Mouse (Mus musculus) embryonic facial prominence, embryonic 14.5 days (tissue): ENCODE results near the gene Taar3. TPM values are rescaled to one million over a fixed set of nuclear protein-coding genes. Genes with fewer than 3 reads are reported as not detected.

Experiments
- ATAC-seq: fragments of 200-750 bp; cut with Nextera tagmentation; 2 replicates; pipeline ENCODE4 v1.8.0; 2017; ENCODE audit warnings: low read depth, moderate number of reproducible peaks, moderate TSS enrichment
- DNase-seq: peaks from one replicate; pipeline ENCODE4 v3.0.0-alpha.2; 2015; ENCODE audit warnings: low spot score
- H3K27ac ChIP-seq: fragments of 300-500 bp; sonication (generic); replicated peaks from 2 replicates; pipeline ENCODE4 v1.5.1; 2014; ENCODE audit warnings: low read depth, mild to moderate bottlenecking, low read length, moderate library complexity
- H3K27me3 ChIP-seq: fragments of 300-500 bp; sonication (generic); replicated peaks from 2 replicates; pipeline ENCODE4 v1.6.1; 2014; ENCODE audit warnings: low read length; ENCODE audit not compliant: control insufficient read depth, insufficient read depth
- H3K36me3 ChIP-seq: fragments of 300-500 bp; sonication (generic); 2 replicates; pipeline ENCODE4 v1.6.1; 2014; ENCODE audit warnings: low read length, mixed read lengths; ENCODE audit not compliant: control insufficient read depth, insufficient read depth
- H3K4me1 ChIP-seq: fragments of 300-500 bp; sonication (generic); 2 replicates; pipeline ENCODE4 v1.6.1; 2014; ENCODE audit warnings: antibody characterized with exemption, low read length; ENCODE audit not compliant: control insufficient read depth, insufficient read depth
- H3K4me2 ChIP-seq: fragments of 300-500 bp; sonication (generic); 2 replicates; pipeline ENCODE4 v1.6.1; 2014; ENCODE audit warnings: low read depth, mild to moderate bottlenecking, low read length, moderate library complexity, mixed read lengths
- H3K4me3 ChIP-seq: fragments of 300-500 bp; sonication (generic); 2 replicates; pipeline ENCODE4 v1.5.1; 2014; ENCODE audit warnings: low read depth, mild to moderate bottlenecking, low read length
- H3K9ac ChIP-seq: fragments of 300-500 bp; sonication (generic); 2 replicates; pipeline ENCODE4 v1.6.1; 2014; ENCODE audit warnings: low read depth, mild to moderate bottlenecking, low read length, moderate library complexity, mixed read lengths
- H3K9me3 ChIP-seq: fragments of 300-500 bp; sonication (generic); 2 replicates; pipeline ENCODE4 v1.6.1; 2016; ENCODE audit warnings: low read length; ENCODE audit not compliant: control insufficient read depth
- WGBS: fragments of 180-500 bp; shearing (Covaris S2); extraction: QIAGEN DNeasy Blood & Tissue Kit; methylation state at CpG from one replicate; pipeline ENCODE4 v1.1.7; 2014; 5-methylcytosine and 5-hydroxymethylcytosine counted together
- polyA plus RNA-seq: library from polyadenylated mRNA; unstranded; fragments of >200 nt; fragmentation: Nextera tagmentation; extraction: Ambion mirVana; gene quantifications from 2 replicates; pipeline ENCODE4 v1.2.1, GENCODE M21; 2014

The Taar3 gene
- polyA plus RNA-seq, 1 experiment from 2014 or later: not detected

DNA sequence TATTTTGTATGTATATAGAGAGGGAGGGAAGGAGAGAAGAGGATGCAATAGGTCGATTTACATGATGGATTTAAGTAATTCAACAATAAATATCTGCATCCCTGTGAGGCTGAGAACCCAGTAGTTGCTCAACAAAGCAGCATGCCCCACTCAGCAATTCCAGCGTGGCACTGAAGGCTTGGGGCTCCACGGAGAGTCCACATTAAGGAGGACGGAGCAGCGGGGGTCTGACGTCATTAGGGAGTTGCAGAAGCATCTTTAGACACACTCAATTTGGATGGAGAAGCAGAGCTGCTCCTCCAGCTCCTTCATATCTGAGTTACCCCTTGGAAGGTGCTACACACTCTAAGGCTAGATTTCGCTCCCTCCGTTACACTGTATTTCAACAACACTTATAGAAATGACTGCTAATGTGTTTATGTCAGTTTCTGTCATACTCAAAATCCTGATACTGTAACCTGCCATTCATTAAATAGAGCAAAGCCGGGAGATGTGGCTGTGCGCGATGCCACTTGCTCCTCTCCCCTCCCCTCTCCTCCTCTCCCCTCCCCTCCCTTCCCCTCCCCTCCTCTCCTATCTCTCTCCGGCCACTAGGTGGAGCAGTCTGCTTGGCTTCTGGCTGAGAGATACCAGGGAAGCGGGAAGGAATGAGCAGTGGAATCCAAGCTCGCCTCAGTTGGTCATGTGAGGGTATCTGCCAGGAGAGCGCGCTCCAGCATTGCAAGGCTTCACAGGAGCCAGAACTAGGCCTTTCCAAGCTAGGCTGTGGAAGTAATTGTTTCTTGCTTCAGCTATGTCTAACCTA, 29.7 kb downstream of the Taar3 start:
- DNase-seq (peak; percentile 87), ATAC-seq (peak; percentile 30; the same call in 1 of the 2 replicates)
- no peak overlapping the region for H3K4me3 ChIP-seq
- no peak overlapping the region for H3K4me2 ChIP-seq
- H3K4me1 ChIP-seq: no peaks in the 10 kb centered on the region
- H3K36me3 ChIP-seq: no peaks in the 10 kb centered on the region
- no peaks in the 10 kb centered on the region for H3K9me3 ChIP-seq
- no peaks in the 10 kb centered on the region for H3K27me3 ChIP-seq
- no peak overlapping the region for H3K27ac ChIP-seq
- 40% methylated on average over 16 of the region's 16 CpGs for WGBS
- no peak overlapping the region for H3K9ac ChIP-seq

DNA sequence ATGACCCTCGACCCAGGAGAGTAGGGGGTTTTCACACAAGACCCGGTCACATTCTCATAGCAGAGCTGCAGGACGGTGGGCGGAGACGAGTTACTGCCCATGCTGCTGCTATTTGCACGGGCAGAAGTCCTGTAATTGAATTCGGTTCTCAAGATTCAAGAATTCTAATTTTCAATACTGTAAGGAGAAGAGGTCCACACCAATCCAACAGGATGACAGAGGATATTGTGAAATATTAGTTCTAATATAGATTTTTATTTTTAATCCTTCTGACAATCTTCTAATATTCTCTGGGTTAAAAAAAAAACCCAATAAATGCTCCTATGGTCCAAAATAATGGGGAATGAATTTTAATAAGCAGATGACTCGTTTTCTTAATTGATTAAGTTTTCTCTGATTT, 36.2 kb downstream of the Taar3 start, which contains the start of gene Taar6:
TSS of gene Taar6 (minus strand) at position 101 of the 400 bp plus-strand sequence.
- DNase-seq (no peak), ATAC-seq (no peak)
- H3K9ac ChIP-seq: no peak within 1 kb of the TSS
- no peak within 1 kb of the TSS for H3K27ac ChIP-seq
- H3K4me2 ChIP-seq: no peak within 1 kb of the TSS
- H3K4me3 ChIP-seq: no peak within 1 kb of the TSS
- no peaks in the 10 kb centered on the region for H3K36me3 ChIP-seq
- WGBS: 71% methylated on average over 8 of the region's 8 CpGs
- H3K9me3 ChIP-seq: no peaks in the 10 kb centered on the region
- no peaks in the 10 kb centered on the region for H3K27me3 ChIP-seq
- H3K4me1 ChIP-seq: no peaks in the 10 kb centered on the region

DNA sequence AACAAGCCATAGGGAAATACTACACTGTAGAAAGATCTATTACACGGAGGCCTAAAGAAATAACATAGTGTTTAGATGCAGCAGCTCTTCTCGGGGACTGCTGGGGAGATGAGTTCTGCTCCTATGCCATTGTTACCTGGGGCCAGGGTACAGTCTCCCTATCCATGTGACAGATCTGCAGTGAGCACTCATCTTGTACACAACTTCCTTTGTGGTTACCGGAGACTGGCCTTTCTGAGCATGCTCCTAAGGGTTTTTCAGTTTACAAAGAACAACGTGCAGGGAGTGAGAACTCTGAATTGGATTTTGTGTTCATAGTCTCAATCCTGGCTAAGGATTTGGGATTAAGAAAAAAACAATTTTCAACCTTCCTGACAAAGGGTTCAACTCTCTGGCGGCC, 37.1 kb downstream of the Taar3 start:
- Histone ChIP-seq H3K27ac (no peak overlapping the region), H3K4me1 (no peaks in the 10 kb centered on the region), H3K9ac (no peak overlapping the region), H3K27me3 (no peaks in the 10 kb centered on the region), H3K4me3 (no peak overlapping the region), H3K9me3 (no peaks in the 10 kb centered on the region), H3K36me3 (no peaks in the 10 kb centered on the region), H3K4me2 (no peak overlapping the region)
- 75% methylated on average over 5 of the region's 5 CpGs for WGBS
- DNase-seq (no peak), ATAC-seq (no peak)

DNA sequence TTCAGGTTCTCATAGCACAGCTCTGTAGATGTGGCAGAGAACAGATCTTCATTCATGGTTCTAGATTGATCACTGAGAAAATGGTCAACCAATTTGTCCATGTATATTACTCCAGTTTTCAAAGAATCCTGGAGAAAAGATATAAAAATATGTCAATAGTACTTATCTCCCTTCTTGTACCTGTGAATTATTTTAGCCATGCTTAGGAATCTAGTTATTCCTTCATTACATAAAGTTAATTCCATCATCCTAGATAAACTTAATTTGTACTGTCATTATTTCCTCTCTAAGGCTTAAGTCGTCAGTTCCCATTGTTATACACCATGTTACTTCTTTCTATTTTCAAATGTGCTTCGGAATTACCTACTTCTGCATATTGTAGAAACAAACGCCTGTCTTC, 44.0 kb downstream of the Taar3 start, which contains the start of gene Taar7a:
TSS of gene Taar7a (minus strand) at position 101 of the 400 bp plus-strand sequence.
- no peak for ATAC-seq
- H3K4me1 ChIP-seq: no peaks in the 10 kb centered on the region
- 78% methylated on average over 3 of the region's 3 CpGs for WGBS

DNA sequence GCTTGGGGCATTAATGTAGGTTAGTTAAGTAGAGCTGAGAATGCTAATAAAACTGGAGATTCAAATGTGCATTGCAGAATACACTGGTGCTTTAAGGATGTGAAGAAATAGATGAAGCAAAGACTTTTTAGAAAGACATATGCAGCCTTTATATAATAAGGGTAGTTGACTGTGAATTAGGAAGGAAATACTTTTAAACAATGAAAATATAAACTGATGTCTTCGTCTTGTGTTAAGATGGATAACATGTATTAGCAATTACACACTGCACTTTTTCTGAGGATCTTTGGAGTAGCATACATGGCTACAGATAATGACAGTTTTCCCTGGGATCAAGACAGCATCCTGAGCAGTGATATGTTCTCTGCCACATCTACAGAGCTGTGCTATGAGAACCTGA, 50.3 kb downstream of the Taar3 start, which contains the start of gene Taar7b:
TSS of gene Taar7b (plus strand) at position 301 of the 400 bp plus-strand sequence.
- ATAC-seq: no peak
- no peaks in the 10 kb centered on the region for H3K27me3 ChIP-seq

More for the DNA sequence above, 44.0 kb downstream of the Taar3 start, which contains the start of gene Taar7a:
- Histone ChIP-seq H3K27me3 (no peaks in the 10 kb centered on the region), H3K4me3 (no peak within 1 kb of the TSS), H3K9ac (no peak within 1 kb of the TSS), H3K9me3 (no peaks in the 10 kb centered on the region), H3K36me3 (no peaks in the 10 kb centered on the region), H3K4me2 (no peak within 1 kb of the TSS), H3K27ac (no peak within 1 kb of the TSS)
- no peak for DNase-seq

More for the DNA sequence above, 50.3 kb downstream of the Taar3 start, which contains the start of gene Taar7b:
- Histone ChIP-seq H3K4me1 (no peaks in the 10 kb centered on the region), H3K4me2 (no peak within 1 kb of the TSS), H3K27ac (no peak within 1 kb of the TSS), H3K9me3 (no peaks in the 10 kb centered on the region), H3K4me3 (no peak within 1 kb of the TSS), H3K36me3 (no peaks in the 10 kb centered on the region), H3K9ac (no peak within 1 kb of the TSS)
- 83% methylated on average over 1 of the region's 1 CpGs for WGBS
- DNase-seq: no peak

Other genes starting within 250 kb of the Taar3 start
- gene Rps12, start 162.3 kb upstream of the Taar3 start, polyA plus RNA-seq: 254 and 271 TPM in 2 replicates
- 18.5 and 18.8 TPM in 2 replicates for gene Slc18b1, start 152.6 kb upstream of the Taar3 start, polyA plus RNA-seq
- gene Vnn3, start 98.1 kb upstream of the Taar3 start, polyA plus RNA-seq: 0.13 and 0.14 TPM in 2 replicates
- 1.1 and 1.2 TPM in 2 replicates for gene Vnn1, start 54.9 kb upstream of the Taar3 start, polyA plus RNA-seq
- gene Taar1, start 29.2 kb upstream of the Taar3 start, polyA plus RNA-seq: not detected in 2 replicates
- 0.21 TPM in 1 of 2 replicates, not detected in the other for gene Taar2, start 11.0 kb upstream of the Taar3 start, polyA plus RNA-seq
- not detected in 2 replicates for gene Taar4, start 10.9 kb downstream of the Taar3 start, polyA plus RNA-seq
- gene Taar5, start 21.1 kb downstream of the Taar3 start, polyA plus RNA-seq: not detected in 2 replicates
- gene Taar6, start 36.1 kb downstream of the Taar3 start, polyA plus RNA-seq: not detected in 2 replicates
- not detected in 2 replicates for gene Taar7a, start 43.9 kb downstream of the Taar3 start, polyA plus RNA-seq
- gene Taar7b, start 50.4 kb downstream of the Taar3 start, polyA plus RNA-seq: not detected in 2 replicates
- gene Taar7d, start 77.7 kb downstream of the Taar3 start, polyA plus RNA-seq: not detected in 2 replicates
- gene Taar7e, start 88.1 kb downstream of the Taar3 start, polyA plus RNA-seq: not detected in 2 replicates
- gene Taar7f, start 100.0 kb downstream of the Taar3 start, polyA plus RNA-seq: not detected in 2 replicates
- gene Taar8a, start 126.9 kb downstream of the Taar3 start, polyA plus RNA-seq: not detected in 2 replicates
- gene Taar8b, start 142.7 kb downstream of the Taar3 start, polyA plus RNA-seq: not detected in 2 replicates
- not detected in 2 replicates for gene Taar8c, start 152.4 kb downstream of the Taar3 start, polyA plus RNA-seq
- not detected in 2 replicates for gene Taar9, start 160.0 kb downstream of the Taar3 start, polyA plus RNA-seq
- 86.9 and 93.9 TPM in 2 replicates for gene Stx7, start 199.7 kb downstream of the Taar3 start, polyA plus RNA-seq